Mouse (Mus musculus) kidney, postnatal 0 days (tissue): ENCODE results near the gene Dock4. TPM values are rescaled to one million over a fixed set of nuclear protein-coding genes. Genes with fewer than 3 reads are reported as not detected.

ENCODE experiments used
- ATAC-seq: fragments of 200-750 bp; cut with Nextera tagmentation; replicated peaks from 2 replicates; pipeline ENCODE4 v1.8.0; 2017; ENCODE audit warnings: low read depth, moderate number of reproducible peaks, moderate TSS enrichment, moderate library complexity; ENCODE audit not compliant: low FRiP score
- DNase-seq: peaks from one replicate; pipeline ENCODE4 v3.0.0-alpha.2; 2016; ENCODE audit warnings: low spot score
- H3K27ac ChIP-seq: fragments of 300-500 bp; sonication (generic); 2 replicates; pipeline ENCODE4 v1.5.1; 2014; ENCODE audit warnings: mild to moderate bottlenecking
- H3K27me3 ChIP-seq: fragments of 300-500 bp; sonication (generic); 2 replicates; pipeline ENCODE4 v1.6.1; 2014; ENCODE audit warnings: low read length, mixed read lengths; ENCODE audit not compliant: insufficient read depth
- H3K36me3 ChIP-seq: fragments of 300-500 bp; sonication (generic); 2 replicates; pipeline ENCODE4 v1.6.1; 2014; ENCODE audit warnings: low read length, mixed read lengths; ENCODE audit not compliant: insufficient read depth
- H3K4me1 ChIP-seq: fragments of 300-500 bp; sonication (generic); replicated peaks from 2 replicates; pipeline ENCODE4 v1.6.1; 2014; ENCODE audit warnings: antibody characterized with exemption, low read length, mixed read lengths; ENCODE audit not compliant: insufficient read depth
- H3K4me2 ChIP-seq: fragments of 300-500 bp; sonication (generic); 2 replicates; pipeline ENCODE4 v1.6.1; 2014; ENCODE audit warnings: mild to moderate bottlenecking, low read length, moderate library complexity, mixed read lengths
- H3K4me3 ChIP-seq: fragments of 300-500 bp; sonication (generic); replicated peaks from 2 replicates; pipeline ENCODE4 v1.5.1; 2014; ENCODE audit warnings: low read depth, low read length
- H3K9ac ChIP-seq: fragments of 300-500 bp; sonication (generic); 2 replicates; pipeline ENCODE4 v1.6.1; 2014; ENCODE audit warnings: low read depth, low read length
- H3K9me3 ChIP-seq: fragments of 300-500 bp; sonication (generic); replicated peaks from 2 replicates; pipeline ENCODE4 v1.6.1; 2016; ENCODE audit warnings: low read length, inconsistent platforms, mixed read lengths
- CTCF ChIP-seq: IDR thresholded peaks from 2 replicates; pipeline ENCODE4 v1.5.1; 2016; ENCODE audit warnings: antibody characterized with exemption, low read depth, mild to moderate bottlenecking, moderate library complexity
- WGBS: fragments of 180-500 bp; shearing (Covaris S2); extraction: QIAGEN DNeasy Blood & Tissue Kit; methylation state at CpG from one replicate; pipeline ENCODE4 v1.1.7; 2014; 5-methylcytosine and 5-hydroxymethylcytosine counted together
- polyA plus RNA-seq: library from polyadenylated mRNA; unstranded; fragments of >200 nt; fragmentation: Nextera tagmentation; extraction: Ambion mirVana; gene quantifications from 2 replicates; pipeline ENCODE4 v1.2.1, GENCODE M21; 2015

The Dock4 gene
- polyA plus RNA-seq, 1 experiment from 2014 or later, result 7.0 TPM

DNA sequence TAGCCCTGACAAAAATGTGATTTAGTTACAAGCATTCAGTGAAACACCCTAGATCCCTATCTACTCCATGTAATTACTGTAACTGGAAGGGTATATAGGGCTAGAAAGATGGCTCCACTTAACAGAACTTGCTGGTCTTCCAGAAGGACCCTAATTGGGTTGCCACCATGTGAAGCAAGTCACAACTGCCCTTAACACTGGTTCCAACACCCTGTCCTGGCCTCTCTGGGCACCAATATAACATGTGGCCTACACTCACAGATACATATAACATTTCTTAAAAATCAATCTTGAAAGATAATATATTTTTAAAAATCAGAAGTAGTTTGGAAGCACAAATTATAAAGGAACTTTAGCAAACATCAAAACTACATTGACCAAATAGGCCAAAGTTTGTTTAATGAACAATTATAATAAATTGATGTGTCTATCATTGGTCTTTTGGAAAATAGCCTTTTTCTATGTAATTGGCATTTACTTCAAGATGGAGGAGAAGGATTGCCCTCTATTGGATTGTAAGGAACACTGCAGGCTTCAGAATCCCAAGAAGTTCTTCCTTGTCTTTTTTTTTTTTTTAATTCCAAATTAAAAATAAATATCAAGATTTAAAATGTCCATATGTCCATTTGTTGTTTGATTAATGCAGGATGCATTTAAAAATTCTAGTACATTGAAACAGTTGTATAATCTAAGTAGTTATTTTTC, 369.1 kb downstream of the Dock4 start:
- no peak overlapping the region for H3K27ac ChIP-seq
- H3K9me3 ChIP-seq, result no peaks in the 10 kb centered on the region
- H3K9ac ChIP-seq, result no peak overlapping the region
- H3K4me3 ChIP-seq, result no peak overlapping the region
- peak; percentile 72 for TF ChIP-seq CTCF
- DNase-seq (peak; percentile 80), ATAC-seq (no peak)
- no peak overlapping the region for H3K4me2 ChIP-seq
- no peaks in the 10 kb centered on the region for H3K36me3 ChIP-seq
- no peaks in the 10 kb centered on the region for H3K27me3 ChIP-seq
- no peaks in the 10 kb centered on the region for H3K4me1 ChIP-seq

DNA sequence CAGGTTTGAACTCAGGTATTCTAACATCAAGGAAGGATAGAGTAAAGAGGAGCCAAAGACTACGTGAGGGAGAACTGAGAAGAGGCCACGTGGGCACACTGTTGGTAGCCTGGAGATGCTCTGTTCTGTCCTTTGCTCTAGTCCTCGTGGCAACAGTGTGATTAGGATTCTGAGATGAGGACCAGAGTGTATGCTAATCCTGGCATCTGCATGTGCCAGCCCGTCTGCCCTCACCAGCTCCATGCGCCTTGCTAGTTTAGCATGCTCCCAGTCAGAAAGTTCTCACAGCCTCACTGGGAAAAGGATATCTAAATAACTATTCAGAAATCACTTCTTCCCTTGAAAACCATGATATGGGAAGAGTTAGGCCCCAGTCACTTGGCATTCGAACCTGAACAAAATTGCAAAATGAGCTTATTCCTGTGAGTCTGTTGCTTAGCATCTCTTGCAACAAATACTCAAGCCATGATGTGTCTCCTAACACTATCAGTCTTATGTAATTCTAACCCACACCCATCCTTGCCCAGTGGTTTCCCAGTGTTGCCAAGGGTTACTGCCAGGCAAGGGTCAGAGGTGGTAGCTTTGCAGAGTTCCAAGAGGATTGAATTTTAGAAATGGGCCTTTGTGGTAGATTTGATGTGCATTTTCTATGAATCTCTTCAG, 372.4 kb downstream of the Dock4 start:
- Histone ChIP-seq H3K9me3 (no peaks in the 10 kb centered on the region), H3K4me1 (no peaks in the 10 kb centered on the region), H3K9ac (no peak overlapping the region), H3K27ac (no peak overlapping the region), H3K36me3 (no peaks in the 10 kb centered on the region), H3K4me3 (no peak overlapping the region), H3K27me3 (no peaks in the 10 kb centered on the region), H3K4me2 (no peak overlapping the region)
- no peak for TF ChIP-seq CTCF
- ATAC-seq (no peak), DNase-seq (no peak)
- WGBS, result 94% methylated on average over 6 of the region's 6 CpGs

DNA sequence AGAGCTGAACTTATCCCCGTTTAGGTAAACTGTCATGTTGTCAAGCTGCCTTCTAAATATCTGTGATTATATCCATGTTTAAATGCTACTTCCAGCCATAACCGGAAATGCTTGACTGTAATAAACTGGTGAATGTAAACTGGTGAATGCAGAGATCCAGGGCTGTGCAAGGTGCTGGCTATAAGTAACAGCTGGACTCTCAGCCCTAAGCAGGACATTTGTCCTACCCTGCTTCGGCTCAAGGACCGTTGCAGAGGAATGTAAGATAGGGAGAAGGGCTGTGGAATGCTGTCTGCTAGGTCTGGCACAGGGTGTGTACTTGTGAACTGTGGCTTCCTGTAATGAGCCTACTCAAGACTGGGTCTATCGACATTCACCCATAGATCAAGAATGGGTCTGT, 377.9 kb downstream of the Dock4 start:
- no peak for DNase-seq
- Histone ChIP-seq H3K4me3 (no peak overlapping the region), H3K36me3 (no peaks in the 10 kb centered on the region), H3K27ac (no peak overlapping the region), H3K4me1 (no peaks in the 10 kb centered on the region), H3K9me3 (no peaks in the 10 kb centered on the region), H3K9ac (no peak overlapping the region), H3K4me2 (no peak overlapping the region), H3K27me3 (no peaks in the 10 kb centered on the region)
- 83% methylated on average over 5 of the region's 5 CpGs for WGBS
- ATAC-seq, result no peak
- no peak for TF ChIP-seq CTCF

DNA sequence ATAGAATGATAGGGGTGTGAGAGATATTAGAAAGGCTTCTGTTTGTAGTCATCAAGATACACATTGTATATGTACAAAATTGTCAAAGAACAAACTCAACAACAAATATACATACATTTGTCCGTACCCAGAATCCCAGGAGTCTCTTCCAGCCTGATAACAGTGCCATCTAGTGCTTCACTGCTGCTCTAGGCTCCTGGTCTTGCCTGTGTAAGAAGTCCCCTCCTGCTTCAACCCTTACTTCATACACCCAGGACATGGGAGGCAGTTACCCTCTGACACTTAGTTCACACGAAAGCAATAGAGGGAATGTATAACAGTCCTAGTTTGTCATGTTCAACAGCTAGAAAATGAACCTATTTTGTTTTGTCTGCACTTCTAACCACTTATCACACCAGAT, 378.5 kb downstream of the Dock4 start:
- Histone ChIP-seq H3K9me3 (no peaks in the 10 kb centered on the region), H3K36me3 (no peaks in the 10 kb centered on the region), H3K27ac (peak overlapping the region; percentile 31; the same call in 1 of the 2 replicates), H3K4me1 (no peaks in the 10 kb centered on the region), H3K9ac (no peak overlapping the region), H3K27me3 (no peaks in the 10 kb centered on the region), H3K4me3 (no peak overlapping the region), H3K4me2 (no peak overlapping the region)
- ATAC-seq (no peak), DNase-seq (peak; percentile 53)
- TF ChIP-seq CTCF, result peak; percentile 55
- 56% methylated on average over 2 of the region's 2 CpGs for WGBS

DNA sequence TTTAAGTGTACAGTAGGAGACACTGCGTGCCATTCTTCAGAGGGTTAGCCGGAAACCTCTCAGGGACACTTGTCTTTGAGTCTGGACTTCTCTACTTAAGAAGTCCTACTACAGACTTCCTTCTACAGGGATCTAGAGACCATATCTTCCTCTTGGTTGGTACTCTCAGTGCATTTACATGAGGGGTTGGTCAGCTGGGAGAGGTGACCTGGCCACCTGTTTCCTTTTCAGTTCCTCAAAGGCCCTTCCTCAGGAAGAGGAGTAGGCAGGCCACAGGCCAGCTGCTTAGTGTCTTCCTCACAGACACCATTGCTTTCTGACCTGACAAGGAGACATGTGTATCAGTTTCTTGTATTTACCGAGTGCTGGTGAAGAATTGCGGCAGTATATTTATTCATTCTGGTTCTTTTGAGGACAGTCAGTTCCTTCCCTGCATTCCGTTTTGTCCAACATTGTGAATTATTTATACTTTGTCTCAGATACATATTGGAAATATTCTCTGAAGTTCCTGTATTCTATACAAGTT, 380.2 kb downstream of the Dock4 start:
- Histone ChIP-seq H3K4me3 (no peak overlapping the region), H3K4me2 (no peak overlapping the region), H3K27me3 (no peaks in the 10 kb centered on the region), H3K9ac (no peak overlapping the region), H3K36me3 (no peaks in the 10 kb centered on the region), H3K27ac (no peak overlapping the region), H3K4me1 (no peaks in the 10 kb centered on the region), H3K9me3 (no peaks in the 10 kb centered on the region)
- ATAC-seq (no peak), DNase-seq (no peak)
- WGBS, result 58% methylated on average over 5 of the region's 5 CpGs
- no peak for TF ChIP-seq CTCF

DNA sequence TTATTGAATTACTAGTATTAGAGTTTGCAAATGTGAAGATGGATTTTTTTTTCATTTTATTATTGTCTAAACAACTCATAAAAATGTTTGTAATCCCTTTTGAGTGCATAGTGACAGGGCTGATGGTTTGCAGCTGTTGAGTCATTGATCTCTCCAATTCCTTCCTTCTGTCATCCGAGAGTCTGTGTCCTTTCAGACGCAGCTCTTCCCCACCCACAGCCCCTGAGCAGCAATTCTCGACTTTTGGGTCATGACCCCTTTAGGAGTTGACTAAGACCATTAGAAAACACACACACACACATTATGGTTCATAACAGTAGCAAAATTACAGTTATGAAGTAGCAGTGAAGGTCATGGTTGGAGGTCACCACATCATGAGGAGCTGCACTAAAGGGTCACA, 380.7 kb downstream of the Dock4 start:
- Histone ChIP-seq H3K27ac (no peak overlapping the region), H3K4me1 (no peaks in the 10 kb centered on the region), H3K9me3 (no peaks in the 10 kb centered on the region), H3K9ac (no peak overlapping the region), H3K4me3 (no peak overlapping the region), H3K27me3 (no peaks in the 10 kb centered on the region), H3K36me3 (no peaks in the 10 kb centered on the region), H3K4me2 (no peak overlapping the region)
- no peak for ATAC-seq
- TF ChIP-seq CTCF, result no peak
- 22% methylated on average over 3 of the region's 3 CpGs for whole genome bisulfite sequencing
- peak; percentile 59 for DNase-seq
